Mouse (Mus musculus): ENCODE data around the gene Gm960.
"Not testable (repeated sequence)": the region's sequence is repeated elsewhere in the genome, so short reads cannot be mapped to it uniquely, and the experiment has no call there.

Gm960 gene

GRCm38 (mm10) chr19:4587426-4587825 lies 111.0 kb downstream of the Gm960 start:
- DNase-seq, result no peak

DNA sequence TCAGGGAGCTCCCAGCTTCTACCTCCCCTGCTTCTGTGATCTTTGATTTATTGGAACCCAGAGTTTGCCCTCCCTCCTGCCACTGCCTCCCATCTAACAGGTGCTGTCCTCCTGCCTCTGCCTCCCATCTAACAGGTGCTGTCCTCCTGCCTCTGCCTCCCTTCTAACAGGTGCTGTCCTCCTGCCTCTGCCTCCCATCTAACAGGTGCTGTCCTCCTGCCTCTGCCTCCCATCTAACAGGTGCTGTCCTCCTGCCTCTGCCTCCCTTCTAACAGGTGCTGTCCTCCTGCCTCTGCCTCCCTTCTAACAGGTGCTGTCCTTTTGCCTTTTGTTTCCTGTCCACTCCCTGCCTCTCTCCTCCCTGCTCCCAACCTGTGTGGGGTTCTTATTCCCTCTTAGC lies 111.7 kb downstream of the Gm960 start:
- DNase-seq, result not testable (repeated sequence)

DNA sequence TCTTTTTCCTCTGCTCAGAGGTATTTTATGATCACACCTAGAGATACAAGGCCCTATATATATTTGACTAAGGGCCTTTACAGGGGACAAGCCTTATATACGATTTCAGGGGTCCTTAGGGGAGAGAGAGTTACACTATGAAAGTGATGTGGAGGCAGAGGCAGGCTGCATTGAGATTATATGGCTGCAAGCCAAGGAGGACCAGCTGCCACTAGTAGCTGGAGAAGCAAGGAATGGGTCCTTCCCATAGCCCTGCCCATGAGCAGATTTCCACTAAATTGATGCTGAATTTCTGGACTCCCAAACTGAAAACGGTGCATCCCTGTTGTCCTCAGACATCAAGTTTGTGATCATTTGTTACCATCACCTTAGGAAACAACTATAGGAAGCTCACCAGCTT lies 114.6 kb downstream of the Gm960 start:
- no peak for DNase-seq

DNA sequence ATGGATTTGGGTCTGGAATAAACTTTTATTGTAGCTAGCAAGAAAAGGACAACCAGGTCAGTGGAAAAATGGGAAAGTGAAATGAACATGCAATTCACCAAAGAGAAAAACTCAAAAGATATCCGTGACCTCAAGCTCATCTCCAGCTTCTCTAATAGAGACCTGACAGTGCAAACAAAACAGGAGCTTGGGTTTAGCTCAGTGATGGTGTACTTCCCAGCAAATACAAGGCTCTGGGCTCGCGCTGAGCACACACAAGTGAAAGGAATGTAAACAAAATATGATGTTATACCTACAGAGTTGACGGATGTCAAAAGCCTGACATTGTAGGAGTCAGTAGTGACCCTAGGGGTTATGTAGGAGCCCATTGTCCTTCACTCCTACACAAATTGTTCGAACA lies 119.2 kb downstream of the Gm960 start:
- DNase-seq, result no peak

DNA sequence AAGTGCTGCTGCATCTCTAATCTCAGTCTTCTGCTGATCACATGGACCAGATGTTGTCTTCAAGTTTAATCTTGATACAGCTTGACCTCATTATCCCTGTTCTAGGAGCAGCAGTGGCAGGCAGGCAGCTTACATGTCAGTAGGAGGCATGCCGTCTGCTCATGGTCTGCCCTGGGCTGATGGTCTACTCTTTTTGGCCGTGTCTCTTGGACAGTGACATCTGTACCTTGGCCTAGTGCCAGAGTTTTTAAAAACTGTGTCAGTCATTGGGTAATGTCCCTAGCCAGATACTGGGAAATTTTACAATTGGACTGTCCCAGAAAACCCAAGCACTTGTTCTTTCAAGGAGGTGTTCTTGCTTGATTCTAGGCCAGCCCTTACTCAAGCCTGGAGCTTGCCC lies 119.7 kb downstream of the Gm960 start:
- DNase-seq, result no peak
